Mouse (Mus musculus) CD8-positive naive resting alpha-beta T cell, adult 2 months (primary cell): ENCODE results near the gene Phkb.

ENCODE experiments used
- DNase-seq, 2 experiments: peaks; one replicate each; pipeline ENCODE4 v3.0.0; 2022; ENCODE audit warnings: low read depth in 2 of 2, low spot score in 2 of 2

Phkb gene

GRCm38 (mm10) chr8:86086791-86087190, 246.0 kb downstream of the Phkb start:
- DNase-seq: no peak

- DNase-seq: no peak
Observed at GRCm38 (mm10) chr8:86087468-86087867, 246.7 kb downstream of the Phkb start.

GRCm38 (mm10) chr8:86090666-86091065, 249.9 kb downstream of the Phkb start:
- DNase-seq: no peak
